Mouse (Mus musculus): ENCODE measurements around the gene Ikzf3.

Gene Ikzf3

DNA sequence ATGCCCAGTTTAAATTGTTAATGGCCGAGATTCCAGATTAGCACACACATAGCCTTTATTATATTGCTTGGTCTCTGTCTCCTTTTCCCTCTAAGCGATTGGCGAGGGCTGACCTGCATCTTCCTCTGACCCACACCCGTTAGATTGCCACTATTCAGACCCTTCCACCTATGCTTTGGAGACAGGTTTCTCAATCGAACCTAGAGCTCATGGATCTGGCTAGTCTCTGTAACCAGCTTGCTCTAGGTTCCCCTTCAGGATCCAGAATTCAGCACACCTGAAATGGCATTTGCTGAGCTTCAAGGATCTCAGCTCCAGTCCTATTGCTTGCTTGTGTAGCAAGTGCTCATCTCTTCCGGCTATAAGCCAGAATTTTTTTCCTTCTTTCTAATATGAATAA, 23.6 kb upstream of the Ikzf3 start:
- in situ Hi-C loops (cut with MboI, MseI): no loop called here

DNA sequence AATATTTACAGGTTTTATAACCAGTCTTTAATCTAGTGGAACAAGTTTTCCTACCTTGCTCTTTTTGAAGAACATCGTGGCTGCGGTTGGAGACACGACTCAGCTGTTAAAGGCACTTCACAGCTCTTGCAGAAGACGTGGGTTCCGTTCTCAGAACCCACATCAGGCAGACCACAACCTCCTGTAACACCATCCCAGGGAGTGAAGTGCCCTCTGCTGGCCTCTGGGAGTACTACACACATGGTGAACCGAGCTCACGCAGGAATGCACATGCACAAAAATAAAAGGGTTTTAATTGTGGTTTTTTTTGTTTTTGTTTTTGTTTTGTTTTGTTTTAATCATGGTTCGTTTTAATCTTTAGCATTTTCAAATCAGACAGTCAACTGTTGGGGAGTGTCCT, 22.5 kb upstream of the Ikzf3 start:
- in situ Hi-C loops (cut with MboI, MseI): no loop called here

DNA sequence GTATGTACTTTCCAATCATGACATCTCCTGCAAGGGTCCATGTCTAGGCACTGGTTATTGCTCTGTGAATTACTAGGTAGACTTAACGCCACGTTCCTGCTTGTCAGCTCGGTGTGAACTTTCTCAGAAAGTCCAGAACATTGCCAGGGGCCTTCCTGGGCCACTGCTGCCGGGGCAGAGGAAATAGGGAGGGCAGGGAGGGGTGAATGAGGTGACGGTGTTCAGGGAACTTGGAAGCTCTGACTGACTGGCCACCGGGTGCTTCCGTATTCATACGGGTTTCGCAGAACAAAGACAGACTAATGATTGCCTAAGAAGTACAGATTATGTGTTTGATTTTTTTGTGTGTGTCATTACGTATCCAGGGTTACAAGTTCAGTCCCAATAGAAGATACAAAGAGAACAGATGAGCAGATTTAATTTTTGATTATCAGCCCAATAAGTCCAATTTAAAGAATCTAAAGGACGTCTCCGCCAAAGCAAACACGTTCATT, 18.1 kb upstream of the Ikzf3 start:
- in situ Hi-C loops (cut with MboI, MseI): no loop called here

DNA sequence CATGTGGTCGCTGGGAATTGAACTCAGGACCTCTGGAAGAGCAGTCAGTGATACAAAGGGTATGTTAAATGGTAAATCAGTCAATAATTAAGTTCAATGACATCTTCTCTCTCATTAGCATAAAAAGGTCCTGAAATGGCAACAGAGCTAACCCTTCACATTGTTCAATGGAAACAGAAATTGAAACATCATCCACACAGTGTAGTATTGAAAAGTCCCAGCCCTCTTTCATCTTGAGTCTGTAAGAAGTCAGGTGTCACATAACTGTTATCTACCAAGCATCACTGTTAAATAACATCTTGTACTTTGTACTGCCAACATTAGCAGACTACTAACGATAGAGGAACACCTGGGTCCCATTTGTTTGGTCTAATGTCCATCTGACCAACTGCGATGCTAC, 17.2 kb upstream of the Ikzf3 start:
- in situ Hi-C loops (cut with MboI, MseI): no loop called here

DNA sequence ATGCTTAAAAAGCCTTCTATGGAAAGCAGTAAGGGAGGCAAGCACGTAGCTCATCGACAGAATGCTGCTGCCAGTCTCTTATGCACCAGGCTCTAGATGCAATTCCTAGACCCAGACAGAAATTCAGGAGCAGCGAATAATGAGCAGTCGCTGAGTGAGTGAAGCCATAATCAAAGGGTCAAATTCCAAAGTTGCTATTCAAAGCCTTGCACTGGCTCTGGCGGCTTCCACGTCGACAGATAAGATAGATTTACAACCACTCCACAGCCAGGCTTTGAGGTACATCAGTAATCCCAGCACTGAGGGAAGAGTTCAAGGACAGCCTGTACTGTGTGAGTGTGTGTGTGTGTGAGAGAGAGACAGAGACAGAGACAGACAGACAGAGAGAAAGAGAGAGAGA, 15.1 kb upstream of the Ikzf3 start:
- in situ Hi-C loops (cut with MboI, MseI): no loop called here

DNA sequence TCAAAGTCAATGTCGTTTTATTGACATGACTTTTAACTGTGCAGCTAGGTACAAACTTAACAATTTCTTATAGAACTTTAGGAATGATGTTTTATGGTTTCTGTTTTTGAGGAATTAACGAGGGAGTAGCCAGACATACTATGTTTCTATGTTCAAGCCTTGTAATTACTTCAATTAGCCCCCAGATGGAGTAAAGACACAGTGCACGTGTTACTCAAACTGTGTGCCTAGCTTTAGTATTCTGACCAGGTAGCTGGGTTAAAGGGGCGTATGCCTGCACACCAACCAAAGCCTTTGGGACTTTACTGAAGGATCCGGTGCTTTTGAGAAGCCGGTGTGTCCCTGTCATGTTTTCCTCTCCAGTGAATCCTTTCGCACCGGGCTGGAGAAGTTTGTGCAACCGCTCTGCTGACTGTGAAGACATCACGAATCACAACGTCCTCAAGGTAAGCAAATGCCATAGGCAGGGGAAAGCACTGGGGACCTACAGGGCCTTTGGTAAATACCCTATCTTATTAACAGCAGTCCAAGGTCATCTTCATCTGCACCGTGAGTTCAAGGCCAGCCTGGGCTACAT, 9.4 kb upstream of the Ikzf3 start:
- in situ Hi-C loops (cut with MboI, MseI): loop anchor here (5.0 kb wide), 1 partner anchor 92 kb away; the partner anchor contains the start of gene Gsdma2

DNA sequence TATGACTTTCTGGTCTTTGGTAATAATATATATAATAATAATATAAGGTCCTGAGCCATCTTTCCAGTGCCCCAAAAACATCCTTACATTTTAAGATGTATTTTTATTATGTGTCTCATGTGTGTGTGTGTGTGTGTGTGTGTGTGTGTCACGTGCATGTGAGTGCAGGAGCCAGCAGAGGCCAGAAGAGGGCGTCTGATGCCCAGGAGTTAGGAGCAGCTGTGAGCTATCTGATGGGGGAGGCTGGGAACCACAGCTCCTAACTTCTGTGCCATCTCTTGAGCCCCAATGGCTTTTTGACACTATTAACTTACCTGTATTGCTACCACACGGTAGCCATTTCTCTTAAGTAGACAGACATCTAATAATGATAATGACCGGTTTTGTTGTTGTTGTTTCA, 8.1 kb upstream of the Ikzf3 start:
- in situ Hi-C loops (cut with MboI, MseI): no loop called here

DNA sequence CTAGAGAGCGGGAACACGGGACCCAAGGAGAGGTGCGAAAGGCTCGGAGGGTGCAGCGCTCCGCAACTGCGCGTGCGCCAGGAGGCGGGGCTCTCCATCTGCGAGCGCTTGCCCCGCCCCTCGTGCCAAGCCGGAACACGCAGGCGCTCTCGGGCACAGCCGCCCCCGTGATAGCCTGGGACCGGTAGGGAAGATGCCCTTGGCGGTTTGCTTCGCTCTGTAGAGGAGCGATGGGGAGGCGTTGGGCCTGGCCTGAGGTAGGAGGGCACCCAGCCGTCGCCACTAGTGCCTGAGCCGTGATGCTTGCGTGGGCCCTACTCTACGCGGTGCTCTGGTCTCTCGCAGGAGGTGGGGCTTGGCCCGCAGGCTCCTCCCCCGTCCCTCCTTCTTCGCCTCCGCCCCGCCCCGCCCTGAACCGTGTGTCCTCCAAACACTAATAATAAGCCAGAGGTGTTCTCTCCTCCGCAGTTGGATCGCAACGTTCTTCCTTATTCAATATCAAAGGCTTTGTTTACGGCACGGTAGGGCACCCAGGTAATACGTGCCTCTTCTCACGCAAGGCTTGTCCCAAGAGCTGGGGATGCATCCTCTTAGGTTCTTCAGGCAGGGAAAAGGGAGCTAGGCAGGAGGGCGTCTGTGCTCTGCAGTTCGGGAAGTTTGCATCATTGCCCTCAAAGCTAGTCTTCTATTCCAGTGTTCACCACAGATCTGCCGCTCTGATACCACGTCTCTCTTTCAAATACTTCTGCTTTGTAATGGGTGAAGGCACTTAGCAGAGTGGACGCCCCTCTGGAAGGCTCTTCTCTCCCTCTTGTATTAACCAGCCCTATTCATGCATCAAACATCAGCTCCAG, 5.4 kb upstream of the Ikzf3 start, which contains the start of gene Zpbp2:
Gene Zpbp2 (plus strand): TSS at position 123 of the 854 bp plus-strand sequence.
- in situ Hi-C loops (cut with MboI, MseI): no loop called here

DNA sequence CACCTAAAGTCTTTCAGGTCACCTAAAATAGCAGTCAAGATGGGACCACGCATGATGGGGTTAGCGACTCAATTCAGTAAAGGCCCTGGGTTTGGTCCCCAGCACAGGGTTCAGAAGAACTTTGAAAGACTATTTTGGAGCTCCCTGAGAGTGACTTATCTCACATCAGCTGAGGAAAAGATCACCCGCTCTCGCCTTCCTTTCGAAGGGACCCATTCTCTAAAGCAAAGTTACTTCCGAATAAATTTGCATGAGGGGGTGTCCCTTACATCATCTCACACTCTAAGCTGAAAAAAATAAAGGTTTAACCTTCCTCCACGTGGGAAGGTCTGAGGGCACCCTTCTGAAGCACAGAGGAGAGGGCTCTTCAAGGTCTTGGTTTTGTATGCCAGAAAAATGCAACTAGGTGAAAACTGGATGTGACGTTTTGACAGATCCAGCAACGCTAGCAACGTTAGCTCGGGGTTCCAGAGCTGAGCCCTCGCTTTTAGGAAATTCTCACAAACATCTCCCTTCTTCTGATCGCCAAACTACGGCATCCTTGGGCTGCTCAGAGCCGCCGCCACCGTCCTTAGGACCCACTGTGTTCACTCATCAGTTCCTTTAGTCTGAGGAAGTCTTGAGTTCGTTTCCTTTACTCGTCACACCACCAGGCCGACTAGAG, 4.6 kb upstream of the Ikzf3 start:
- in situ Hi-C loops (cut with MboI, MseI): no loop called here

DNA sequence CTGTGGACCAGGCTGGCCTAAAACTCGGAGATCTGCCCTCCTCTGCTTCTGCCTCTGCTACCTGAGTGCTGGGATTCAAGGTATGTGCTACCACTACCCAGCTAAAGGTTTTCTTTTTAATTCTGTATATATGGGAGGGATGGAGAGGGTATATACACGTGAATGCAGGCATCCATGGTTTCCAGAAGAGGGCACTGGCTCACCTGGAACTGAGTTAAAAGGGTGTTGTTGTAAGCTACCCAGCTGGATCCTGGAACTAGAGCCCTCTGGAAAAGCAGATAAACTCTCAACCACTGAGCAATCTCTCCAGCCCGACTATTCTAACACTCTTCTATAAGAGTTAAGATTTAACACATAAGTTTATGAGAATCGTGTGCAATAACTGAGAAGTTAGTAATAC, 3.5 kb upstream of the Ikzf3 start:
- in situ Hi-C loops (cut with MboI, MseI): loop anchor here (5.0 kb wide), 1 partner anchor 82 kb away; no protein-coding TSS in a partner anchor

DNA sequence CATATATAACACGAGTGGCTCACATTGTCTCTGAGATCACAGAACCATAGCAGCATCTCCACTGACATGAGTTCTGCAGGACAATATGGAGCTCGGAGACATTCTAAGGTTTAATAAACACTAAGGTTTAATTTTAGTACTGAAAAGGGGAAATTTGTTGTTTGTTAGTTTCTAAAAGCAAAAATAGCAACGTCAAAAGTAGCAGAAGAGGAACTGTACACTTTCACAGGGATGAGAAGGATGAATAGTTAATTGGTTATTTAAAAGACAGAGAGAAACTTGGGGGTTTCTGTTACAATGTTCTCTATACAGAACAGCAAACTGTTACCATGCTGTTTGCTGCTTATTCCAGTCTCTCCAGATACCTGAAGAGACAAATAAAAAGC, 1.5 kb upstream of the Ikzf3 start:
- in situ Hi-C loops (cut with MboI, MseI): loop anchor here (5.0 kb wide), 1 partner anchor 80 kb away; no protein-coding TSS in a partner anchor

DNA sequence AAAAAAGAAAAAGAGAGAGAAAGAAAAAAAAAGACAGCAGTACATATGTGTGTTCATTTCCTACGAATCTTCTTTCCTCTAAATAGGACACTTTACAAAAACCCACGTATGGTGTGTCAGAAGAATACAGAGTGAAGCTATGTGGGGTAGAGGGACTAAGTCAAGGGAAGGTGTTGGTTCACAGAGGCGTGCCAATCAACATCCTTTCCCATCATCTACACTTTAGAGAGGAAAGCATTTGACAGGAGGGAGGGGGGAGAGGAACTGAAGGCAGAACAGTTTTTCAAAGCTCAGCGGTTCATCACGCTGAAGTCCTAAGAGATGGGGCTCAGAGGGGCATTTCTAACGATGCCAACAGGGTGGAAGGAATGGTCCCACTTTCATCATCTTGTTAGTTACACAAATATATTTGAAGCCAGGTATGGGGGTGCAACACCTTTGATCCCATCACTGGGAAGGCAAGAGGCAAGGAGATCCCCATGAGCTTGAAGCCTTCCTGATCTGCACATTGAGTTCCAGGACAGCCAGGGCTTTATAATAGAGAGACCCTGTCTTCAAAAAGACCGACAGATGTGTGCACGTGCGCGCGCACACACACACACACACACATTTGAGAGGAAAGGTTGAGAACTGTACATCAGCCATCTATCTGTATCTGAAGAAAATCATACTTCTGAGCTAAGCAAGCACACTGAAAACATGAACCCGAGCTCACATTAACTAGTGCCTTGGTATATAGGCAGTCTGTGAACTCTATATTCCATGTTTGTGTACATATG, 887 bp upstream of the Ikzf3 start:
- in situ Hi-C loops (cut with MboI, MseI): loop anchor here (5.0 kb wide), 1 partner anchor 79 kb away; no protein-coding TSS in a partner anchor

DNA sequence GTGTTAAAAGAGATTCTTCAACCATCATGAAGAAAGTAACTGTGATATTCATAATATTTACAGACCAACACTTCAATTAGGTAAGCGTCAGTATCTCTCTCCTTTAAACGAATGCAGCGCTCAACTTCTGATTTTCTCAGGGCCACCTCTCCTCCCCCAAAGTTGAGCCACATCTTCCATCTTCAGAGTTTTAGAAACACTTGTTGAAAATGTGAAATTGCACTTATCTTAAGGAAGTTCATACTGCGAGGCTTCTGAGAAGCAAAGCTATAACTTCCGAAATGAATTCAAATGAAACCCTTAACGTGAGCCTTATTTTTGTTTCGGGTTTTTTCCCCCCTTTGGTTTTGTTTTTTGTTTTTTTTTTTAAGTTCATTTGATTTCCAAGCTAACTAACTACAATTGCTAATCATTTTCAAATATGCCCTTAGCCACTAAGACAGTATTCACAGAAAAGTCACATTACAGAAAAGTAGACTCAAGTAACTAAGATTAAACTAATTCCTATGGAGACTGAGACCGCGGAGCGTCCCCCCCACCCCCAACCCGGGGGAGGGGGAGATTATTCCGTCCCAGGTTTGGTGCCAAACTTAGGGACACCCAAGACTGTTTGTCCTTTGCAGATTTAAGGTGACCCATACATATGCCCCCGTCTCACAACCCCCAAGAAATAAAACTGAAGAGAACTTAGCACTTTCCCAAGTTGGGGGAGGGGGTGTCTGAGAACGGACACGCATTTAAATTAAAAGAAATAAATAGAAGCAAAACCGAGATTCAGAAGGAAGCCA, 747 bp downstream of the Ikzf3 start:
- in situ Hi-C loops (cut with MboI, MseI): loop anchor here (5.0 kb wide), 1 partner anchor 78 kb away; no protein-coding TSS in a partner anchor

DNA sequence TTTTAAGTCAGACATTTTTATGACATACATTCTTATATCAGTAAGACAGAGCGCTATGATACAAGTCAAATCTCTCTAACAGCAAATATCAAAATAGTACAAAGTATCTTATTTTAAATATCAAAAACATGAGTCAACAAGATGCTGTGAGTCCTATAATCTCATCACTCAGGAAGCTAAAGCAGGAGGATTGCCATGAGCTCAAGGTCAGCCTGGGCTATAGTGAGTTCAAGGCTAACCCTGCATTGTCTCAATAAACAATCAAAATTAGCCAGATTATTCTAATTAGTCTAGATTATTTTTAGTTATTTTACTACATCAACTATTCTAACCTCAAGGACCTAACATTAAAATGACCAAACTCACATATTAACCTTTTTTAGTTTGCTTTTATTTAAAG, 2.4 kb downstream of the Ikzf3 start:
- in situ Hi-C loops (cut with MboI, MseI): no loop called here

DNA sequence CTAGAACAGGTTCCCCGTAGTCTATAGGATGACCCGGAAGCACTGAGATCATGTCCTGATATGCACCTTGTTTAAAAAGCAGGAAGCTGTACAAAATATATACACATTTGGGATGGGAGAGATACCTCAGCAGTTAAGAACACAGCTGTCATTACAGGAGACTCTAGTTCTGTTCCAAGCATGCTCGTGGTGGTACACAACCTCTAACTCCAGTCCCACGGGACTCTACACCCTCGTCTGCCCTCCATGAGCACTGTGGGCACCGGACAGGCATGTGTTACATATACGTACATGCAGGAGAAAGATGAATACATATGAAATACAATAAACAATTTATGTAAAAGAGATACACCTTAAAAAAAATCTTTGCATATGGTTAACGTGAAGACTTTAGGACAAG, 3.3 kb downstream of the Ikzf3 start:
- in situ Hi-C loops (cut with MboI, MseI): no loop called here

DNA sequence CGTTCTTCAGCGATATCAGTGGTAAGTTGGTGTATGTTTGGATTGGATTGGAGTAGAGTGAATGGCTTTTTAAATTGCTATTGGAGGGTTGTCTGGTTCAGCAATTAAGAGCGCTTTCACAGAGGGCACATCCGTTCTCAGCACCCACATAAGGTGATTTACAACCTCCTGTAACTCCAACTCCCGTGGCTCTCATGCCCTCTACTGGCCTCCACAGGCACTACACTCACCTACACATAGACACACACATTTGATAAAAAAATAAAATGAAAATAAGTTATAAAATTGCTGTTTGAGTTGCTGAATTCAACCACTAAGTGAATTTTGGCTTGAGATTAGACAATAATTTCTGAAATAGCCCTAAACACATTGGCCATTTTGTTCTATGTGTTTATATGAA, 5.5 kb downstream of the Ikzf3 start:
- in situ Hi-C loops (cut with MboI, MseI): no loop called here

DNA sequence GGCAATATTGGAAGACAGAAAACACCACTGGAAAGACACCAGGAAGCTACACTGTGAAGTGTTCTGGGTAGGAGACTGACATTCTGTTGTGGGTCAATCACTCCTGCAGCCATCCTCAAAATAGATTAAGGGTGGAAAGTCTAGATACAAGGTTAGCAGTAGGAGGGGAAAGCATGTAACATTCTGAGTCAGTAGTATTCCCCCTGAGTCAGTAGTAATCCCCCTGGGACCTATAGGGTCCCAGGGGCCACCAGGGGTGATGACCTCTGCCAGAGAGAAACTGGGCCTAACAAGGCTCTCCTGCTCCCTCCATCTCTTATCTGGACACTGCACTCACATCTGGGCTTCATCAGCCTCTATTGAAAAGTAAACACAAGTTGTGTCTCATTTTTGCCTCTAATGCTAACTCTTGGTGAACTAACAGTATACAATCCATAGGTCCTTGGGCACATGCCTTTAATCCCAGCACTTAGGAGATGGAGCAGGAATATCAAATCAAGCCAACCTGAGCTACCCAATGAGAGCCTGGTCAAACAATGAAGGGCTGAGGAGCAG, 8.3 kb downstream of the Ikzf3 start:
- in situ Hi-C loops (cut with MboI, MseI): loop anchor here (5.0 kb wide), 1 partner anchor 35 kb away; no protein-coding TSS in a partner anchor

DNA sequence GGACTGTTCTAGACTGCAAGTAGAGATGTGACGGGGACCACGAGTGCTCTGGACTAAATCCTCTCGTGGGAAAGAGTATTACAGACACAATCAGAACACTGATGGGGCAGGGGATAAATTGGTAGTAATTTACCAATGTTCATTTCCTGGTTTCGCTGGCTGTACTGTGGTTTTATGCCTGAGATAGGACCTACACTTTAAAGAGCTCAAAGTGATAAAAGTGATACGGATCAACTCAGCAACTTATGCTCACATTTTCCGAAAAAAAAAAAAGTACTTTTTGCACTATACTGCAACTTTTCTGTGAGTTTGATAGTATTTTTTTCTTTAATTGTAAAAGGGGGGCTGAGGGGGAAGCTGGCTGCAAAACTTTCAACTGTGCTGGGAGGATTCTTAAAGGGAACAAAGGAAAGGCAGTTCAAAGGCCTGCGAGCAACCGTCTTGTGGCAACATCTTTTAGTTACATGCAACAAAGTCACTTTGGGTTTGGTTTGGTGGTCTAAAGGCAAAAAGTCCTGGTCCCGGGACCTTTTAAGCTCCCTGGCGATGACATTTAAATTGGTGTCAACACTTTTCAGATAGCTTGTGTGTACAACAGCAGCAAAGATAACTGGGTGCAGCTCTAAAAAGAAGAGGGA, 18.9 kb downstream of the Ikzf3 start:
- in situ Hi-C loops (cut with MboI, MseI): no loop called here

DNA sequence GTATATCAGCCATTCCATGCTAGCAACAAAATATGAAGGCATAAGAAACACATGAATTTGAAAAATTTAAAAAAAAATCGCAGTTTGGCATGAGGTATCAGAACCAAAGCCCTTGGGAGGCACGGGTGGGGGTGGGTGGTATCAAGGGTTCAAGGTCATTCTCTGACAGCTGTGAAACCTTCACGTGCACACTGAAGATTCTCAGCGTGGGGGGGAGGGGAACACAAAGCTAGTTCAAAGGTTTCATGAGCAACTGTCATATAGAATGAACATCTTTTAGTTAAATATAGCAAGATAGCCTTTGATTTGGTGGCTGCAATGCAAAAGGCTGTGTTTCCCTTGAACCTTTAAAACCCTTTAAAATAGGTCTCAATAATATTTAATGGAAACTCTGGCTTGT, 20.7 kb downstream of the Ikzf3 start:
- in situ Hi-C loops (cut with MboI, MseI): no loop called here

DNA sequence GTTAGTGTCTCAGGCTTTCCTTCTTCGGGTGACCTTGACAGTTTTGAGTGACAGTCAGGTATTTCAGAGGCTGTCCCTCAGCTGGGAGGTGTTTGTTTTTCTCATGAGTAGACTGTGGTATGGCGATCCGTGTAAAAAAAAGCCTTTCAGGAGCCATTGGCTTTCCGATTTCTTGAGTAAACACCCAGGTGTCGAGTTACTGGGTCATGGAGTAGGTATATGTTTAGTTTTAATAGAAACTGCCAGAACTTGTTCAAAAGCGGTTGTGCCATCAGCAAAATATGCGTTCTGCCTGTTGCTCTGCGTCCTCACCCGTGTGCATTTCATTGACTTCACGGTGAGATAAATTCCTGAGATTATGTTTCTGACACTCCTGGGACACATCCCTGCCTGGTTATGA, 25.4 kb downstream of the Ikzf3 start:
- in situ Hi-C loops (cut with MboI, MseI): no loop called here

Data from T-helper 1 cell (primary cell).